Mouse (Mus musculus) MN1 (cell line): Measurements from ENCODE around the gene Trp53i13.

Experiments used
- DNase-seq: peaks from one replicate; pipeline ENCODE4 v3.0.0-alpha.2; 2016; ENCODE audit warnings: low spot score

Trp53i13 gene

DNA sequence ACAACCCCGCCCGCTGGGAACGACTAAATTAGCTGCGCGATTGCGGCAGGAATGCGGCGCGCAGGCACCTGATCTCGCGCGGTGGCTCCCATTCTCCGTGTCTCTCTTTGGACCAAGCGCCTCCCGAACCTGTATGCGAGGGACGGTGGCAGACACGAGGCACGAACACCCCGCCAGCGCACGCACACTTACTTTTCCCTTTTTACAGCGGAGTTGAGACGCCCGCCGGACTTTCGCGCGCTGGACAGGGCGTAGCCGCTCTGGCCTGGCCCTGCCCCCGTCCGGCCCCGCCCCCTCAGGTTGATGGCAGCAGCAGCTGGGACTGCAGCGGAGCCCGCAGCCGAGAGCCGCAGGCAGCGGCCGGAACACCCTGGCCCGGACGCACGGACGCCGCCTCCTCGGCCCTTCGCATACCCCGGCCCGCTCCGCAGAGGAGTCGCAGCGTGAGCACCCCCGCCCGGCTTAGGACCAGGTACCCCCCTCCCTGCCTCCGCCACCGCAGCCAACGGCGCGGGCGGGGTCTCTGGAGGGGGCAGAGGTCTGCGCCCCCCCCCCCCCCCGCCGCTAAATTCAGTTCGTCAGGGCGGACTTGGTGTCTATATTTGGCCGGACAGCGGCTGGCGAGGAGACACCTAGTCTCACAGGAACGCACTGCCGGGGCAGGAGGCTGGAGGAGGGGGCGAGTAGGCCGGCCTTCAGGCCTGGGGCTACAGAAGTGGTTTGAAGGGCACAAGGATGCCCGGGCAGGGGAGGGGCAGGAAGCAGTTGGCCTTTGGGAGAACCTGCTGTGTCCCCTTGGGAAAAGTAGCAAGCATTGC, 53.3 kb downstream of the Trp53i13 start, which contains the start of gene Coro6:
TSS of gene Coro6 (plus strand) at position 129 of the 818 bp plus-strand sequence.
- peak; percentile 75 for DNase-seq

DNA sequence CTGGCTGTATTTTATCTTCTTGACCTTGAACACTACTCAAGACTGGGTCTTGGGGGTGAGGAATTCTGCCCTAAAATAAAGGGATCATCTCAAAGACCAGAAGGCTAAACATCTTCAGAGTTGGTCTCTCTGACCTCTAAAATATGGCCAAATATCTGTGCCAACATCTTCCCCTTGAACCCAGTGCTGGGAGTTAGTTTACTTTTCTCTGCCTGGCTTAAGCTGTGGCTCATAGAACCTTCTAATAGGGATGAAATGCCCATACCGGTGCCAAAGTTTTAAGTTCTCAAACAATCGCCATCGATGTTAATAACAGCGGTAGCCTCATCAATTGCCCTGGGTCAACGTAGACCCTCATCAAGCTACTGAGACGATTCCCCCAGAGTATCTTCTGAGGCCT, 53.9 kb downstream of the Trp53i13 start:
- no peak for DNase-seq
